Mouse (Mus musculus): ENCODE results near the gene Gm5426. TPM values are rescaled to one million over a fixed set of nuclear protein-coding genes. Genes with fewer than 3 reads are reported as not detected.
"Not testable (repeated sequence)": the region's sequence is repeated elsewhere in the genome, so short reads cannot be mapped to it uniquely, and the experiment has no call there.

Gene Gm5426
- not detected in 2 replicates for polyA plus RNA-seq (2015; fragmentation: Nextera tagmentation; extraction: Ambion mirVana)

DNA sequence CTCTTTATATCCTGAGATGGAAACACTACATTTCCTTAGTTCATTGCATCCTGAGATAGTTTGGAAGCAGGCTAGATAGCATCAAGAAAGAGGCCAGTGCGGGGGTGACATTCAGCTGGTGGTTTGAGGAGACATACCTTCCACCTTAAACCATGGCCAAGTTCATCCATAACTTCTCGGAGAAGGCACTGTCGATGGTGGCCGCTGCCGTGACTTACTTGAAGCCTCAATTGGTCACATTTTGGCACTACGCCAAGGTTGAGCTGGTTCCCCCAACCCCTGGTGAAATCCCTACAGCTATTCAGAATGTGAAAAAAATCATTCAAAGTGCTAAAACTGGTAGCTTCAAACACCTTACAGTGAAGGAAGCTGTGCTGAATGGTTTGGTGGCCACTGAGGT is at the start of gene Gm5426:
Gene Gm5426, plus strand, starts transcription at position 153 of the 400 bp plus-strand sequence.
- not testable (repeated sequence) for H3K4me1 ChIP-seq (replicated peaks); H3K9ac ChIP-seq; H3K4me3 ChIP-seq (replicated peaks); ATAC-seq (ENCODE audit: low read depth); H3K27ac ChIP-seq; H3K36me3 ChIP-seq; DNase-seq; H3K4me2 ChIP-seq; H3K27me3 ChIP-seq; H3K9me3 ChIP-seq (replicated peaks)
- 82% methylated on average over 6 of the region's 6 CpGs for WGBS (ENCODE audit: insufficient replicate concordance)

DNA sequence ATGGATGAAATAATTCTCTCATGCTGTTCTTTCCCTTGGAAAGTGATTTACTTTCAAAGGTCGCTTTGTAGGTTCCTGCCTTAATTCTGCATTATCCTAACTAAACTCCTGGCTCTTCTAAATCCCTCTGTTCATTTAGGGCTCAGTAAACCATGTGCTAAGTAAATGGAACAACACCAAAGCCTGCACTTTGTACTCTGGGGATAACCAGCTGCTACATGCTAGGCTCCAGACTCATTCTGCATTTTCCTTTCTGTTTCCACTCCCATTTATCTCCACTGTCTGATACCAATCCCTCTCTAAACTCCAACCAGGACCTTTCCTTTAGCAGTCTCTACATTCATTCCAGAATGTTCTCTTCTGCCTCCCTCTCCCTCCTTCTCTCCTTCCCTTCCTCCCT is 46.7 kb upstream of the Gm5426 start:
- ATAC-seq (ENCODE audit: low read depth) (no peak), DNase-seq (no peak)

DNA sequence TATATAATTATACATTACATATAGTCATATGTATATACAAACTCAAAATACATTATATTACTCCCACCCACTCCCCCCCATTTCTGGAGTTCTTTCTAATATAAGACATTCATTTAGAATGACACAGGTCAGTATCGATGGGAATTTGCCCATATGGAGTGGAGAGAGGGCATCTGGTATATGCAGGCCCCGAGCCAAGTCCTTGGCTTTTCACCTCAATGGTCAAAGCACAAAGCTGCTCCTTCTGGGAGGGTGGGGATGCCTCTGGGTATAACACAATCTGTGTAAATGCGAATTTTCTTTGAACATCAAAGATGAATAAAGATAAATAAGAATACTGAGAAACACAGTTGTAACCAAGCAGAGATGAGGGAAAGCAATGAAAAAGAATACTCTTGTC is 46.0 kb upstream of the Gm5426 start:
- ATAC-seq (ENCODE audit: low read depth) (no peak), DNase-seq (no peak)
- H3K4me3 ChIP-seq (replicated peaks) = no peak overlapping the region
- no peaks in the 10 kb centered on the region for H3K36me3 ChIP-seq
- H3K4me1 ChIP-seq (replicated peaks) = no peaks in the 10 kb centered on the region
- H3K27ac ChIP-seq = no peak overlapping the region
- WGBS (ENCODE audit: insufficient replicate concordance) = 58% methylated on average over 3 of the region's 3 CpGs
- H3K9ac ChIP-seq = no peak overlapping the region
- H3K9me3 ChIP-seq (replicated peaks) = no peaks in the 10 kb centered on the region
- H3K4me2 ChIP-seq = no peak overlapping the region
- H3K27me3 ChIP-seq = no peaks in the 10 kb centered on the region

More for the DNA sequence above, 46.7 kb upstream of the Gm5426 start:
- 51% methylated on average over 1 of the region's 1 CpGs for WGBS (ENCODE audit: insufficient replicate concordance)
- Histone ChIP-seq H3K27me3 (no peaks in the 10 kb centered on the region), H3K27ac (no peak overlapping the region), H3K4me1 (replicated peaks) (no peaks in the 10 kb centered on the region), H3K9ac (no peak overlapping the region), H3K36me3 (no peaks in the 10 kb centered on the region), H3K4me2 (no peak overlapping the region), H3K9me3 (replicated peaks) (no peaks in the 10 kb centered on the region), H3K4me3 (replicated peaks) (no peak overlapping the region)

DNA sequence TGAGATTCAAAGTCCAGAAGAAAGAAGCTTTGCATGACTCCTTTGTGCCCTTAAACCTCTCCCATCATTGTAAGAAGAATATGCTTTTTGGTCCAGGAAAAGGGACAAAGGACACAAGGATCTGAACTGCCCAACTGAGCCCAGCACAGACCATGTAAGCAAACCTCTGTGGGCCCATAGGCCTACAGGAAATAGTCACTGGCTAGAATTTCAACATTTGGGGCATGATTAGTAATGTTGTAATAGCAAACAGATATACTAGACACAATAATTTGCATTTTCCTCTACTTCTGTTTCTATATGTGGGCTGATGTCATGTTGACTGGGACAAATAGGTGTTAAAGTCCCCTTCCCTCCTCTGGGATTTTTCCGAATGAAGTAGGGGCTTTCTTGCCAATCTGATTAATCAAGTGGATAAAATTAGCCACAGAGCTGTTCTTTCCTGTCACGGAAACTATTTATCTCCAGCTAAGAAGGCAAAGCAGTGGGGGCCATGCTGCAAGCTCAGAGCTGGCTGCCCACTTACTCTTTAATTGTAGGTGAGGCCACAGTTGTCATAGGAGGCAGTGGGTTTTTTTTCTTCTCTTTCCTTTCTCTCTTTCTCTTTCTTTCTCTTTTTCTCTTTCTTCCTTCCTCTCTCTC is 42.4 kb upstream of the Gm5426 start:
- Histone ChIP-seq H3K4me3 (replicated peaks) (no peak overlapping the region), H3K4me2 (no peak overlapping the region), H3K36me3 (no peaks in the 10 kb centered on the region), H3K27me3 (no peaks in the 10 kb centered on the region), H3K9me3 (replicated peaks) (no peaks in the 10 kb centered on the region), H3K4me1 (replicated peaks) (no peaks in the 10 kb centered on the region), H3K9ac (no peak overlapping the region), H3K27ac (no peak overlapping the region)
- 34% methylated on average over 2 of the region's 2 CpGs for WGBS (ENCODE audit: insufficient replicate concordance)
- no peak for DNase-seq
- ATAC-seq (ENCODE audit: low read depth) = no peak

DNA sequence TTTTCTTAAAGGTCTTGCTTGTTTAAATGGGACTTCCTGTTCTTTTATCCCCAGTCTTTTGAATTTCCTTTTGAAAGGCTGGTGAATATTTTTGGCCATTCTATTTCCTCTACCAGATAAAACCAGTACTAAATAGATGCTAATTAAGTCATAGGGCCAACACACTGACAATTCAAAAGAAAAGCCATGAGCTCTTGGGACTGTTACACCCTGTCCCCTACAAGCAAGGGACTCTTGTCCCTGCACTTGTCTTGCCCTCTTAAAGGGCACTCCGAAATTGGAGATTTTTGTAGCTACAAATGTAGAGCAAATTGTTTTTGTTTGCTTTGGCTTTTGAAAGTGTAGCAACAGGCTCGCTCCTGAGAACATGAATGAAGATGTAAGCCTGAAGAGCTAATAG is 41.8 kb upstream of the Gm5426 start:
- 53% methylated on average over 2 of the region's 2 CpGs for WGBS (ENCODE audit: insufficient replicate concordance)
- no peaks in the 10 kb centered on the region for H3K9me3 ChIP-seq (replicated peaks)

DNA sequence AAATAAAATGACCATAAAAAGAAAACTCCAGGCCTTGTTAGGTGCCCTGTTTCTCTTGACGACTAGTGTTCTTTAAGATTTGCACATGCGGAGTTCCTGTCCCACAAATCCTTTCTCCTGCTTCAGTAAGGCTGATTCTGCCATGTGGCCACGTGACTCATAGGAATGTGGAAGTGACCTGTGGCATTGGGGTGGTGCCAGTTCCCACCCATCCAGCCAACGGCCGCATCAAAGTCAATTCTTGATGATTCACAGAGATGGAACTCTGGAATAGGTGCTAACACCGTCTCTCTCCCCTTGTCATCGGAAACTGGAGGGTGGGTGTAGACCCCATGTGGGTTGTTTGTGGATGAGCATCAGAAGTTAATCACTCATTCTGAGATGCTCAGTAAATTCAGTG is 39.7 kb upstream of the Gm5426 start:
- Histone ChIP-seq H3K4me2 (no peak overlapping the region), H3K36me3 (no peaks in the 10 kb centered on the region), H3K27ac (no peak overlapping the region), H3K27me3 (no peaks in the 10 kb centered on the region), H3K4me3 (replicated peaks) (no peak overlapping the region), H3K9ac (no peak overlapping the region), H3K9me3 (replicated peaks) (no peaks in the 10 kb centered on the region), H3K4me1 (replicated peaks) (no peaks in the 10 kb centered on the region)
- no peak for ATAC-seq (ENCODE audit: low read depth)
- WGBS (ENCODE audit: insufficient replicate concordance) = 78% methylated on average over 7 of the region's 7 CpGs
- DNase-seq = no peak

More for the DNA sequence above, 41.8 kb upstream of the Gm5426 start:
- Histone ChIP-seq H3K27me3 (no peaks in the 10 kb centered on the region), H3K4me1 (replicated peaks) (no peaks in the 10 kb centered on the region), H3K9ac (no peak overlapping the region), H3K4me2 (no peak overlapping the region), H3K4me3 (replicated peaks) (no peak overlapping the region), H3K27ac (no peak overlapping the region), H3K36me3 (no peaks in the 10 kb centered on the region)
- DNase-seq = no peak
- ATAC-seq (ENCODE audit: low read depth) = no peak

DNA sequence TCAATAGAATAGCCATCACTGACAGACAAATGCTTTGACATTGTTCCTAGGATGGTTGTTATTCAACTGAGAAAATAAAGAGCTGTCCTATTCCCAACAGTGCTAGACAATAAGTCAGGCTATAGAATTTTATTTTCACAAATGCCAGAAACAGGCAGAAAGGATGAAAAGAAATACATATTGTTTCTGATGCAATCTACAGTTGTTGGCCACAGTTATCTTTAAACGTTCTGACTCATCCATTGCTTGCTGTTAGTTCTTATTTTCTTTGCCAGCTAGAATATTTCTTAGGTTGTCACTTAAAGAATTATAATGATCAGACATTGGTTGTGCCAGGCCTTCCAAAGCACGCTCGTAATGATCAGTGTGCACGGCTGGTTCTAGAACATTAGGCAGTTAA is 35.4 kb upstream of the Gm5426 start:
- no peaks in the 10 kb centered on the region for H3K27me3 ChIP-seq
- no peaks in the 10 kb centered on the region for H3K36me3 ChIP-seq
- no peak overlapping the region for H3K4me3 ChIP-seq (replicated peaks)
- H3K4me1 ChIP-seq (replicated peaks) = peaks cover 10% of the 10 kb centered on the region
- no peaks in the 10 kb centered on the region for H3K9me3 ChIP-seq (replicated peaks)
- no peak for ATAC-seq (ENCODE audit: low read depth)
- WGBS (ENCODE audit: insufficient replicate concordance) = 78% methylated on average over 4 of the region's 4 CpGs
- H3K27ac ChIP-seq = no peak overlapping the region
- H3K4me2 ChIP-seq = no peak overlapping the region
- no peak overlapping the region for H3K9ac ChIP-seq
- no peak for DNase-seq

DNA sequence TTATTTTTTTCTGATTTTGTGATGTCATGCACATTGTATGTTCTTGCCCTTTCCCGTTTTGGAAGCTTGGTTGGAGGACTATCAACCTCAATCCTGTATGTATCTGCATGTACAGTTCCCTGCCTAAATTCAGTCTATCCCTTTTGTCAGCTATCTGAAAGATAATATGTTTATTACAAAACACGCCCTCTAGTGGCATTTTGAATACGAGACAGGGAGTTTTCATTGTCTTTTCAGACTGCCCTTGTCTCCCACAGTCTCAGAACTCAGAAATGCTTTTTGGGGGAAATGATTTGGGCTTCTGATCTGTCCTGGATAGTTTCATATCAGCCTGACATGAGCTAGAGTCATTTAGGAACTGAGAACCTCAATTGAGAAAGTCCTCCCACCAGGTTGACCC is 32.2 kb upstream of the Gm5426 start:
- Histone ChIP-seq H3K4me1 (replicated peaks) (peaks cover 10% of the 10 kb centered on the region), H3K27me3 (no peaks in the 10 kb centered on the region), H3K9ac (no peak overlapping the region), H3K4me3 (replicated peaks) (no peak overlapping the region), H3K9me3 (replicated peaks) (no peaks in the 10 kb centered on the region), H3K4me2 (peak overlapping the region; percentile 12; the same call in 1 of the 2 replicates), H3K27ac (no peak overlapping the region), H3K36me3 (no peaks in the 10 kb centered on the region)
- WGBS (ENCODE audit: insufficient replicate concordance) = 25% methylated on average over 3 of the region's 3 CpGs
- no peak for DNase-seq
- no peak for ATAC-seq (ENCODE audit: low read depth)

DNA sequence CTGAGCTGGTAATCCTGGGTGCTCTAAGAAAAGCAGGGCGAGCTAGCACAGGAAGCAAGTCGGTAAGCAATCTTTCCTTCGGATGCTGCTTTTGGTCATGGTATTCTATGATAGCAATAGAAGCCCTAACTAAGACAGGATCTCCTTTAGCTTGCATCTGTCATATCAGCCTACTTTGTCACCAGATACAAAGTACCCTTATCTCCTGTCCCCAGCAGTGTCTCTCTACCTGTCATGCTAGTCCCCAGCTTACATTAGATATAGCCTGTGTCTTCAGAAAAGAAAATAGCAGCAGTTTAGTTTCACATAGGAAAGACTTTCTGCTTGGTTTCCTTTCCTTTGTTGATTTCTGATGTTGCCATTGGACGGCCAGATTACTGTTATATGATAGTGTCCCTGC is 31.8 kb upstream of the Gm5426 start:
- Histone ChIP-seq H3K4me2 (peak overlapping the region; percentile 12; the same call in 1 of the 2 replicates), H3K36me3 (no peaks in the 10 kb centered on the region), H3K27me3 (no peaks in the 10 kb centered on the region), H3K9ac (no peak overlapping the region), H3K27ac (no peak overlapping the region), H3K9me3 (replicated peaks) (no peaks in the 10 kb centered on the region), H3K4me3 (replicated peaks) (no peak overlapping the region), H3K4me1 (replicated peaks) (peaks cover 10% of the 10 kb centered on the region)
- no peak for DNase-seq
- 34% methylated on average over 4 of the region's 4 CpGs for WGBS (ENCODE audit: insufficient replicate concordance)
- ATAC-seq (ENCODE audit: low read depth) = peak; percentile 90

DNA sequence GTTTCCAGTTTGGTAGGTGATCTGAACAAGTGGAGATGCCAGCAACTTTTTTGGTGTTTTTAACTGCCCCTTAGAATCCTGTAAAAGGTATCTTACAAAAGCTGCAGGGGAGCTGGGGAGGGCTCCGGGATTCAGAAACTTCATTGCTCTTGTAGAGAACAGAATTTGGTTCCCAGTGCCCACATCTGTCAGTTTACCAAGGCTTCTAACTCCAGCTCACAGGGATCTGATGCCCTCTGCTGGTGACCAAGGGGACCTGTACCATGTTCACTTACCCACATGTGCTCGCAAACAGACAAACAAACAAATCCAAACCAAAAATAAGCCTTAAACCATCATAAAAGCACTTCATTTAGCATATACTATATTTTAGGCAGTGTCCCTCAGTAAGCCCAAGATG is 31.3 kb upstream of the Gm5426 start:
- Histone ChIP-seq H3K9ac (no peak overlapping the region), H3K36me3 (no peaks in the 10 kb centered on the region), H3K4me2 (0 out of 2 replicates have a peak overlapping the region, but pooled peaks have one; percentile 12), H3K9me3 (replicated peaks) (no peaks in the 10 kb centered on the region), H3K4me3 (replicated peaks) (no peak overlapping the region), H3K4me1 (replicated peaks) (peaks cover 10% of the 10 kb centered on the region), H3K27me3 (no peaks in the 10 kb centered on the region), H3K27ac (no peak overlapping the region)
- ATAC-seq (ENCODE audit: low read depth) (peak; percentile 56; the same call in 1 of the 2 replicates), DNase-seq (no peak)
- WGBS (ENCODE audit: insufficient replicate concordance) = 60% methylated on average over 2 of the region's 2 CpGs

DNA sequence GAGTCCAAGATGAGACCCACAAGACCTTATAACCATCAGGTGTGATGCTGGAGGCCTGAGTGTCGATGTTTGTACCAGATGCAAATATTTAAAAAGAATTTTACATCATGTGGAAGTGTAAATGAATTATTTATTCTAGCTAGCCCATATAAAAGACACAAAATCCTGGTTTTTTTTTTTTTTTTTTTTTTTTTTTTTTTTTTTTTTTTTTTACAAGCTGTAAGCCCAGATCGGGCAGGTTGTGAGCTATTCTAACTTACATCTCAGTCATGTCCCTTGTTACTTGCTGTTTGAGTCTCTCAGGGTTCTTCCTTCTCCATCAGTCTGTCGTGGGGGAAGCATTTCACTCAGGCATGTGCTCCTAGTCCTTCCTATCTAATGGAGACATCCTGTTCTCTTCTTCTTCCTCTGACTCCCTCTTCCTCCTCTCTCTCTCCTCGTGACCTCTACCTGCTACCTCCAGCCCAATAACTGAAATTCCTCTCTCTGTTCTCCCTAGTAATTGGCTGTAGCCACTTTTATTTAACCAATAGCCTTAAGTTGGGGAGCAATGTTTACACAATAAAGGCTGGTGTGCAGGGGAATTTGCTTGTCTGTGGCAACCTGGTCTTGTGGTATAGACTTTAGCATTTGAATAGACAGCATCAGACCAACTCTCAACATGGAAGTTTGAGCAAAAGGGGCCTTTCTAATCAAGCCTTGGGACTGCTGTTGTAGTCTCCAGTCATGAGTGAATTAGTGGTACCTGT is 29.3 kb upstream of the Gm5426 start:
- Histone ChIP-seq H3K36me3 (no peaks in the 10 kb centered on the region), H3K9ac (no peak overlapping the region), H3K4me3 (replicated peaks) (no peak overlapping the region), H3K9me3 (replicated peaks) (no peaks in the 10 kb centered on the region; the same call in 1 of the 2 replicates), H3K27me3 (no peaks in the 10 kb centered on the region), H3K4me1 (replicated peaks) (peaks cover 10% of the 10 kb centered on the region), H3K27ac (no peak overlapping the region), H3K4me2 (no peak overlapping the region)
- DNase-seq (no peak), ATAC-seq (ENCODE audit: low read depth) (no peak)
- 41% methylated on average over 4 of the region's 4 CpGs for WGBS (ENCODE audit: insufficient replicate concordance)

DNA sequence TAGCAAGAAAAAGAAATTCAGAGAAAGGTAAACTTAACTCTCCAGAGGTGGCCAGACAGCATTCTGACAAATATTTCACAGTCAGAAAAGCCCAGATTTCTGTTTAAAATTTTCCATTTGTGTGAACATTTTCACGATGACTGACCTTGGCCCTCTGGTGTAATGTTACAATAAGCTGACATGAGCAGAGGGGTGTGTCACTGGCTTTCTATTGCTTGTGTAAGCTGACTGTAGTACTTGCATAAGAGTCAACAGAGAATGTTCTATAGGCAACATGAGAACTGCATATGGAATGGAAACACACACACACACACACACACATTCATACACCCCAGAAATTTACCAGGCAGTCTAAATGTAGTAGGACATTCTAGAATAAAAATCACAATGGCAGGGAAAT is 28.6 kb upstream of the Gm5426 start:
- Histone ChIP-seq H3K4me3 (replicated peaks) (no peak overlapping the region), H3K27me3 (no peaks in the 10 kb centered on the region), H3K9me3 (replicated peaks) (no peaks in the 10 kb centered on the region; the same call in 1 of the 2 replicates), H3K9ac (no peak overlapping the region), H3K4me1 (replicated peaks) (peaks cover 10% of the 10 kb centered on the region), H3K36me3 (no peaks in the 10 kb centered on the region), H3K27ac (no peak overlapping the region), H3K4me2 (no peak overlapping the region)
- no peak for ATAC-seq (ENCODE audit: low read depth)
- no peak for DNase-seq
- 49% methylated on average over 1 of the region's 1 CpGs for WGBS (ENCODE audit: insufficient replicate concordance)
